Mouse (Mus musculus) c-Kit-negative CD71-positive TER-119-positive erythroid progenitor cells, embryonic 14.5 days (primary cell): ENCODE measurements at regions not wholly inside any gene's neighbourhood (a gene's known extent, or its start where the extent isn't known, plus 50 kb on each side); places are given as distances from the start of the nearest gene placed in this dataset.

ENCODE experiments used
- DNase-seq: peaks from one replicate; pipeline ENCODE4 v3.0.0-alpha.2; 2013; ENCODE audit warnings: low read depth, low spot score

GRCm38 (mm10) chr5:112171325-112171724 is 81.0 kb downstream of the Cryba4 start:
- no peak for DNase-seq

DNA sequence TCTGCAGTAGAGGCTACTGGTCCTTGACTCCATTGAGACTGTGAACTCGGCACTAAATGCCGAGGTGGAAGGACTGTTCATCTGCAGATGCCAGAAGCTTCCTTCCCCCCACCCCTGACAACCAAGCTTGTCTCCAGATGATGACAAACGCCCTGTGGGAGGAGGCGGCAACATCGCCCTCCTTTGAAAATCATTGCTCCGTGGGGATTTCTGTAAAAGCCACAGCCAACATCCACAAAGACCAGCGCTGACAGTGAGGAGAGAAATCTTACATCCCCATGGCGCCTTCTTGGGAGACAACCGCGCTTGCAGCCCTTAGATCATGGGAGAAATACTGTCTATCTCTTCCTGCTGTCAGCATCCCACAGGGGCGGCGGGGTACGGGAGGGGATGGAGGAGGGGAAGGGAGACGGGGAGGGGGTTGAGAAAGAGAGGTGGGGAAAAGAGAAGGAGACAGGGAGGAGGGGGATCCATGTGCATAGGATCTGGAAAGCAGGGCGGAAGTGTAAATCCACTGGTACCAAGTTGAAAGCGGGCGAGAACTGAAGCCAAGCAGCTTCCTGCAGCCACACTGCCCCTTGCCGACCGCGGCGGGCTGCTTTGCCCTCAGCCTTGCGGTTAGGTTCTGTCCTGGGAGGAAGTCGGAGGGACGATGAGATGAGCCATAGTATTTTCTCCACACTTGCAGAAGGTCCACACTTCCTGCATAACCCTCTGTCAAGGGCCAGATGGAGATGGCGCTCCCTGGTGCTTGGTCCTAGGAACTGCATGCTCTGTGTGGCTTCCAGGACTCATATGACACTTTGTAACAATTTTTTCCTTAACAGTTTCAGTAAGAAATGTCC is 72.9 kb downstream of the Cryba4 start:
- DNase-seq = no peak

GRCm38 (mm10) chr5:112182775-112183174 is 69.5 kb downstream of the Cryba4 start:
- no peak for DNase-seq

GRCm38 (mm10) chr5:112195667-112196066 is 56.7 kb downstream of the Cryba4 start:
- no peak for DNase-seq
